Mouse (Mus musculus): ENCODE data around the gene Lyzl6.

The Lyzl6 gene

GRCm38 (mm10) chr11:103645731-103646130 lies 7.0 kb upstream of the Lyzl6 start:
- DNase-seq (ENCODE audit: low read depth, low spot score): no peak

GRCm38 (mm10) chr11:103643211-103643610 lies 4.5 kb upstream of the Lyzl6 start:
- DNase-seq (ENCODE audit: low read depth, low spot score): no peak

GRCm38 (mm10) chr11:103639407-103639946 lies 787 bp upstream of the Lyzl6 start:
- DNase-seq (ENCODE audit: low read depth, low spot score): peak; percentile 38

- no peak for DNase-seq (ENCODE audit: low read depth, low spot score)
Measured at GRCm38 (mm10) chr11:103636261-103636660, 2.4 kb downstream of the Lyzl6 start.

GRCm38 (mm10) chr11:103635481-103635880 lies 3.2 kb downstream of the Lyzl6 start:
- DNase-seq (ENCODE audit: low read depth, low spot score): no peak

GRCm38 (mm10) chr11:103634806-103635205 lies 3.9 kb downstream of the Lyzl6 start:
- DNase-seq (ENCODE audit: low read depth, low spot score): no peak

GRCm38 (mm10) chr11:103627453-103627852 lies 11.2 kb downstream of the Lyzl6 start:
- no peak for DNase-seq (ENCODE audit: low read depth, low spot score)

GRCm38 (mm10) chr11:103621040-103621439 lies 17.6 kb downstream of the Lyzl6 start, which contains the start of gene Gm884:
Gm884 (minus strand) TSS chr11:103621140.
- DNase-seq (ENCODE audit: low read depth, low spot score): no peak

GRCm38 (mm10) chr11:103610772-103611171 lies 27.9 kb downstream of the Lyzl6 start:
- DNase-seq (ENCODE audit: low read depth, low spot score): no peak

- no peak for DNase-seq (ENCODE audit: low read depth, low spot score)
Measured at GRCm38 (mm10) chr11:103606611-103607010, 32.1 kb downstream of the Lyzl6 start.
